Mouse (Mus musculus) olfactory bulb, adult 2 months (tissue): ENCODE data around the gene Ak4. TPM values are rescaled to one million over a fixed set of nuclear protein-coding genes. Genes with fewer than 3 reads are reported as not detected.

ENCODE experiments used
- H3K27ac ChIP-seq: fragments of 200-500 bp; 2 replicates; pipeline ENCODE4 v1.5.1; 2012; ENCODE audit warnings: low read depth, low read length; ENCODE audit not compliant: insufficient read depth
- H3K4me1 ChIP-seq: fragments of 200-500 bp; 2 replicates; pipeline ENCODE4 v1.6.1; 2012; ENCODE audit warnings: low read length; ENCODE audit not compliant: control insufficient read depth, insufficient read depth
- H3K4me3 ChIP-seq: fragments of 200-500 bp; 2 replicates; pipeline ENCODE4 v1.5.1; 2012; ENCODE audit warnings: mild to moderate bottlenecking, low read depth, low read length, moderate library complexity; ENCODE audit not compliant: insufficient read depth
- CTCF ChIP-seq: fragments of 200-500 bp; IDR thresholded peaks from 2 replicates; pipeline ENCODE4 v1.5.1; 2012; ENCODE audit warnings: low read depth, mild to moderate bottlenecking, low read length, moderate library complexity; ENCODE audit not compliant: insufficient read depth
- POLR2A ChIP-seq: fragments of 200-500 bp; IDR thresholded peaks from 2 replicates; pipeline ENCODE4 v1.6.1; 2012; ENCODE audit warnings: mild to moderate bottlenecking, low read depth, low read length, moderate library complexity; ENCODE audit not compliant: insufficient read depth
- WGBS: fragments of 180-500 bp; shearing (Covaris S2); methylation state at CpG from one replicate; pipeline ENCODE4 v1.1.7; 2018; 5-methylcytosine and 5-hydroxymethylcytosine counted together
- polyA plus RNA-seq: library from polyadenylated mRNA; stranded (reverse); fragments of >200 nt; gene quantifications from 2 replicates; pipeline ENCODE4 v1.2.4, GENCODE M21; 2012; ENCODE audit warnings: low replicate concordance; ENCODE audit not compliant: missing spikeins, insufficient read depth, insufficient read length

Ak4 gene
- not detected in 2 replicates for polyA plus RNA-seq

- Histone ChIP-seq H3K4me3 (peak within 1 kb of the TSS; percentile 55), H3K27ac (no peak within 1 kb of the TSS), H3K4me1 (peaks cover 4% of the 10 kb centered on the region; the same call in 1 of the 2 replicates)
- TF ChIP-seq CTCF (no peak), POLR2A (no peak)
- under 1% methylated on average over 66 of the region's 74 CpGs for WGBS
Observed at GRCm38 (mm10) chr4:101419151-101419910, at the start of gene Ak4. TSS of gene Ak4 (plus strand) at chr4:101419277.

GRCm38 (mm10) chr4:101369738-101370275 is 49.3 kb upstream of the Ak4 start:
- Histone ChIP-seq H3K27ac (no peak overlapping the region), H3K4me3 (no peak overlapping the region), H3K4me1 (no peaks in the 10 kb centered on the region)
- TF ChIP-seq CTCF (no peak), POLR2A (no peak)
- 83% methylated on average over 4 of the region's 4 CpGs for WGBS

DNA sequence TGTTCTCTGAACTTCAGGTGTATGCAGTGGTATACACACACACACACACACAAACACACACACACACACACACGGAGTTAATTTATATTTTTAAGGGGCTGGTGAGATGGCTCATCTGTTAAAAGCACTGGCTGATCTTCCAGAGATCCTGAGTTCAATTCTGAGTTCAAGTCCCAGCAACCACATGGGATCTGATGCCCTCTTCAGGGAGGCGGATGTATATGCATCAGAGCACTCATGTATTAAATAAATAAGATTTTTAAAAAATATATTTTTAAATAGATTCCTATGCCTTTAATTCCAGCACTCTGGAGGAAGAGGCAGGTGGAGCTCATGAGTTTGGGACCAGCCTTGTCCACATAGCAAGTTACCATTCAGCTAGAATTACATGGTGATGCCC is 46.8 kb upstream of the Ak4 start:
- no peak overlapping the region for H3K4me3 ChIP-seq
- H3K4me1 ChIP-seq = no peaks in the 10 kb centered on the region
- WGBS = 73% methylated on average over 2 of the region's 2 CpGs
- no peak overlapping the region for H3K27ac ChIP-seq
- TF ChIP-seq POLR2A = no peak
- TF ChIP-seq CTCF = no peak

DNA sequence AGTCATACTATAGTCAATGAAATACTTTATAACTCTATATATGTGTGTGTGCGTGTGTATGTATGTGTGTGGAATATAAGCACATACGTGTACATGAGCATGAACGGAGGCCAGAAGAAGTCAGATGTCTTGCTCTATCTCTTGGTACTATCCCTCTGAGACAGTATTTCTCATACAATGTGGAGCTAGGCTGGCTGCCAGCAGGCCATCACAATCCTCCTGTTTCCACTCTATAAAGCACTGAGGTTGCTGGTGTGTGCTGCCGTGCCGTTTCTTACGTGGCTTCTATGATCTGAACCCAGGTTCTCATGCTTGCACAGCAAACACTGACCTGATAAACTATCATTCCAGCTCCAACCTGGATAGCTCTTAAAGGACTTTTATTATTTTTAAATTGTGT is 46.3 kb upstream of the Ak4 start:
- TF ChIP-seq POLR2A = no peak
- no peak for TF ChIP-seq CTCF
- no peak overlapping the region for H3K27ac ChIP-seq
- 96% methylated on average over 6 of the region's 6 CpGs for WGBS

GRCm38 (mm10) chr4:101374104-101374503 is 45.0 kb upstream of the Ak4 start:
- Histone ChIP-seq H3K4me1 (peaks cover 4% of the 10 kb centered on the region), H3K27ac (no peak overlapping the region), H3K4me3 (no peak overlapping the region)
- TF ChIP-seq POLR2A = no peak
- no peak for TF ChIP-seq CTCF
- WGBS = 86% methylated on average over 8 of the region's 8 CpGs

More for the DNA sequence above, 46.3 kb upstream of the Ak4 start:
- Histone ChIP-seq H3K4me3 (no peak overlapping the region), H3K4me1 (no peaks in the 10 kb centered on the region)

DNA sequence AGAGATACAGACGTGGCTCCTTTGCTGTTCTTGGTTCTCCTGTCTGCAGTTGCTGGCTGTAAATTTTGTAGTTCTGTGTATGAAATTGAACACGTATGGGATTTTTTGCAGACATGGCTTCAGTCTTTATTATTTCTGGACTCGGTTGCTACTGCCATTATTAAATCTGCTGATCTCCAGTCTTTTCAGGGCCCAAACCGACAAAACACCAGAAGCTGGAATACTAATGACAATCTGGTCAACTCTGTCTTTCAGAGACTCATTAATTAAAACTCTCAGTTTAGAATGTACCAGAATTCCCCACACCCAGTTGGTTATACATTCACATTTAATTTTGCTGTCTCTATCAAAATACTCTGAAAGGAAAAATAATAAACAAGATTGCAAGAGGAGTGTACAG is 42.2 kb upstream of the Ak4 start:
- TF ChIP-seq POLR2A (no peak), CTCF (no peak)
- no peak overlapping the region for H3K4me3 ChIP-seq
- H3K4me1 ChIP-seq = peaks cover 4% of the 10 kb centered on the region
- 82% methylated on average over 4 of the region's 4 CpGs for WGBS
- no peak overlapping the region for H3K27ac ChIP-seq

DNA sequence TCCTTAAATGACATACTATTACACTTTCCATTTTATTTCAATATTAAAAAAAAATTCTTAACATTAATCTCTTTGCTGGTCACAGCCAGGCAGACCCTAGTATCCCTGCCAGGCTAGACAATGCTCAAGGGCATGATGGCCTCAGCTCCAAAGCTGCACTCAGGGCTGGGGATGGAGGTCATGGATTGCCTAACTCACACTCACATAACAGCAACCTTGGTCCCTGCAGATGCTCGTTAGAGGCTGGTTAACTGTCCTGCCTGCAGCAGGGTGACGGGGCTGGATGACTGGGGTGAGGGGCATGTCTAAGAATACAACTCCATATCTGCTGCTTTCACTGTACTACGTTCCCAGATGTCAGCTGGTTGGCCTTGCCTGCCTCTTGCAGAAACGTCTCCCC is 40.8 kb upstream of the Ak4 start:
- Histone ChIP-seq H3K4me3 (no peak overlapping the region), H3K27ac (no peak overlapping the region), H3K4me1 (peaks cover 4% of the 10 kb centered on the region)
- TF ChIP-seq CTCF (no peak), POLR2A (no peak)
- 44% methylated on average over 4 of the region's 4 CpGs for WGBS

- TF ChIP-seq CTCF = no peak
- no peak for TF ChIP-seq POLR2A
- Histone ChIP-seq H3K4me3 (no peak overlapping the region), H3K4me1 (peaks cover 4% of the 10 kb centered on the region), H3K27ac (no peak overlapping the region)
- WGBS = 76% methylated on average over 4 of the region's 4 CpGs
Observed at GRCm38 (mm10) chr4:101378778-101379177, 40.3 kb upstream of the Ak4 start.

DNA sequence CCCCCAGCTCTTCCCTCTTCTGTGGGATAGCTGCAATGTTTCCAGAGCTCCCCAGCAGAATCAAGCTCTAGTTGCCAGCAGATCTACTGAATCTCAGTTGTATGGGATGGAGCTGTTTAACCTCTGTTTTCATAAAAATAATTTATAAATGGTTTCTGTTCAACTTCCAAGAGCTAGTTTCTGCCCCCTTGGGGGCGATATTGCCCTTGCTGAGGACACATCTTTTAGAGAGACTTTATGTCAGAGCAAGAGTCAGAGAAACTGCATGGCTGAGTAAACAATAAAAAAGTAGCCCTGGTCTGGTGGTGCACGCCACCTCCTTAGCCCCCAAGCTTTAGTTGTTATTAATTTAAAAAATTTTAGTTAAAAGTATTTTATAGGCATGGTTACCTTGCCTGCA is 34.1 kb upstream of the Ak4 start:
- Histone ChIP-seq H3K27ac (no peak overlapping the region), H3K4me1 (no peaks in the 10 kb centered on the region), H3K4me3 (no peak overlapping the region)
- TF ChIP-seq CTCF = no peak
- no peak for TF ChIP-seq POLR2A
- 63% methylated on average over 2 of the region's 2 CpGs for WGBS
